Mouse (Mus musculus): ENCODE measurements around the gene Hbp1.

- TF ChIP-seq TCF3 (IDR thresholded peaks at IDR 0.05; ENCODE audit: insufficient read length, low read depth) (no peak), MAX (IDR thresholded peaks at IDR 0.05; ENCODE audit: low read depth) (no peak), POLR2A (IDR thresholded peaks at IDR 0.05; ENCODE audit: insufficient read length, low read depth) (no peak), POLR2AphosphoS2 (IDR thresholded peaks at IDR 0.05; ENCODE audit: insufficient read length, low read depth) (no peak), E2F4 (IDR thresholded peaks at IDR 0.05; ENCODE audit: insufficient read depth) (no peak), USF1 (IDR thresholded peaks at IDR 0.05; ENCODE audit: low read depth) (no peak), CEBPB (IDR thresholded peaks at IDR 0.05; ENCODE audit: insufficient read depth, poor library complexity, severe bottlenecking) (no peak), MYOD1 (IDR thresholded peaks at IDR 0.05; ENCODE audit: control insufficient read depth in 1 of 3, insufficient read length in 2 of 3, low read depth in 2 of 3) (no peak), TCF12 (IDR thresholded peaks at IDR 0.05; ENCODE audit: insufficient read depth, poor library complexity, severe bottlenecking) (no peak), MYOG (IDR thresholded peaks at IDR 0.05; ENCODE audit: control insufficient read depth in 1 of 3, insufficient read depth in 1 of 3, insufficient read length in 2 of 3, low read depth in 2 of 3) (no peak)
These were observed 11.8 kb downstream of the Hbp1 start for GRCm38 (mm10) chr12:31938391-31938997.
